Mouse (Mus musculus): Measurements from ENCODE around the gene Itpr3.

- TF ChIP-seq CTCF (IDR thresholded peaks at IDR 0.05; ENCODE audit: borderline replicate concordance, control insufficient read depth, extremely low read depth, insufficient read depth, low read length, poor library complexity) (peak; percentile 56; the same call in 1 of the 2 replicates), POLR2A (IDR thresholded peaks at IDR 0.05; ENCODE audit: control insufficient read depth, extremely low read depth, insufficient read depth, low read length, poor library complexity) (no peak)
These were observed 20.8 kb downstream of the Itpr3 start for GRCm38 (mm10) chr17:27077920-27078319.
